Mouse (Mus musculus) midbrain, embryonic 13.5 days (tissue): ENCODE results near the gene Shq1. TPM values are rescaled to one million over a fixed set of nuclear protein-coding genes. Genes with fewer than 3 reads are reported as not detected.

Experiments used
- ATAC-seq: fragments of 200-750 bp; cut with Nextera tagmentation; 2 replicates; pipeline ENCODE4 v1.8.0; 2017; ENCODE audit warnings: mild to moderate bottlenecking, moderate TSS enrichment, moderate library complexity
- H3K27ac ChIP-seq: fragments of 300-500 bp; sonication (generic); 2 replicates; pipeline ENCODE4 v1.5.1; 2015; ENCODE audit warnings: inconsistent platforms, mild to moderate bottlenecking, moderate library complexity
- H3K27me3 ChIP-seq: fragments of 300-500 bp; sonication (generic); 2 replicates; pipeline ENCODE4 v1.6.1; 2015; ENCODE audit warnings: mild to moderate bottlenecking, inconsistent platforms
- H3K36me3 ChIP-seq: fragments of 300-500 bp; sonication (generic); 2 replicates; pipeline ENCODE4 v1.6.1; 2015; ENCODE audit warnings: mild to moderate bottlenecking, inconsistent platforms
- H3K4me1 ChIP-seq: fragments of 300-500 bp; sonication (generic); replicated peaks from 2 replicates; pipeline ENCODE4 v1.6.1; 2015; ENCODE audit warnings: inconsistent platforms
- H3K4me2 ChIP-seq: fragments of 300-500 bp; sonication (generic); replicated peaks from 2 replicates; pipeline ENCODE4 v1.6.1; 2015; ENCODE audit warnings: moderate library complexity, mild to moderate bottlenecking, inconsistent platforms
- H3K4me3 ChIP-seq: fragments of 300-500 bp; sonication (generic); replicated peaks from 2 replicates; pipeline ENCODE4 v1.5.1; 2015; ENCODE audit warnings: mild to moderate bottlenecking, inconsistent platforms
- H3K9ac ChIP-seq: fragments of 300-500 bp; sonication (generic); replicated peaks from 2 replicates; pipeline ENCODE4 v1.6.1; 2015; ENCODE audit warnings: mild to moderate bottlenecking, inconsistent platforms
- H3K9me3 ChIP-seq: fragments of 300-500 bp; sonication (generic); 2 replicates; pipeline ENCODE4 v1.6.1; 2016; ENCODE audit warnings: mild to moderate bottlenecking, inconsistent platforms
- WGBS: fragments of 180-500 bp; shearing (Covaris S2); methylation state at CpG from one replicate; pipeline ENCODE4 v1.1.7; 2015; 5-methylcytosine and 5-hydroxymethylcytosine counted together
- polyA plus RNA-seq: library from polyadenylated mRNA; unstranded; fragments of >200 nt; fragmentation: Nextera tagmentation; extraction: Ambion mirVana; gene quantifications from 2 replicates; pipeline ENCODE4 v1.2.1, GENCODE M21; 2015

Shq1 gene
- polyA plus RNA-seq, result 11.9 and 12.7 TPM in 2 replicates

DNA sequence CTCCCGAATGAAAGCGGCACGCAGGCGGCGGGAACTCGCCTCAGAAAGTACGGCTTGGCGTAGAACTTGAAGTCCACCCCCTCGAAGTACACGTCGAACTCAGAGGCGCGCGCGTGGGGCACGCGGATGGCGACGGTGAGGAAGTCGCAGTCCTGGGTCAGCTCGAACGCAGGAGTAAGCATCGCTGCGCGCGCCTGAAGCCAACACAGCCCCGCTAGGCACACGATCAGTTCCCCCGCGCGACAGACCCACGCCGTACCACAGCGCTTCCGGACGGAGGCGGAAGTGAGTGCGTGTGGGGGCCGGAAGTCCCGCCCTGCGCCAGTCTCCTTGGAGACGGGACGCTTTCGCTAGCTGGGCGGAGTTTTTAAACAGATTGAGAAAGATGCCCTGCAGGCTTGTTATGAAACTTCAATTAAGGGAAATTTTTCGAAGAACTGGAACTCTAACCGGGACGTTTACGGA, at the start of gene Shq1:
Shq1 (minus strand) TSS at position 278 of the 465 bp plus-strand sequence.
- ATAC-seq, result peak; percentile 94

DNA sequence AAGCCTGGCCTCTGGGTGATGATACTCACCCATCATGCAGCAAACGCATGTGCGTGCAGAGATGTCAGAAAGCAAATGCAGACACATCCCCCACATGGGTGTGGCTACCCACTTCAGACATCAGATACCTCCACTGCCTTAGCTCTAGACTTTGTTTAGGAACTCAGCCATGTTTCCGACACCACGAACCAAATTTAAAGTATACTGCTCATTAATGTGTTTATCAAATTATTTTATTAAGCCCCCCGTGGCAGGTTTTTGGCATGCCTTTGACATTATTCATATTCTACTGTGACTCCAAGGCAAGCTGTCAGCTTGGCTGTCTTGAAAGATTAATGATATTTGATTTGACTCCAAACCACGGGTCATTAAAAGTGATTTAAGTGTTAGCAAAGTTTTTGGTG, 49.1 kb upstream of the Shq1 start:
- WGBS, result 90% methylated on average over 6 of the region's 6 CpGs
- peaks cover 8% of the 10 kb centered on the region for H3K4me1 ChIP-seq
- no peaks in the 10 kb centered on the region for H3K9me3 ChIP-seq
- H3K36me3 ChIP-seq, result no peaks in the 10 kb centered on the region
- H3K4me2 ChIP-seq, result no peak overlapping the region
- no peak overlapping the region for H3K9ac ChIP-seq
- no peak overlapping the region for H3K4me3 ChIP-seq
- no peak overlapping the region for H3K27ac ChIP-seq
- no peaks in the 10 kb centered on the region for H3K27me3 ChIP-seq
- no peak for ATAC-seq

More for the DNA sequence above, at the start of gene Shq1:
- WGBS, result 0% methylated on average over 49 of the region's 49 CpGs
- Histone ChIP-seq H3K27ac (no peak within 1 kb of the TSS), H3K4me3 (peak within 1 kb of the TSS; percentile 85), H3K27me3 (peaks cover 3% of the 10 kb centered on the region; the same call in 1 of the 2 replicates), H3K4me2 (peak within 1 kb of the TSS; percentile 69), H3K9me3 (no peaks in the 10 kb centered on the region), H3K4me1 (peaks cover 8% of the 10 kb centered on the region), H3K36me3 (no peaks in the 10 kb centered on the region), H3K9ac (peak within 1 kb of the TSS; percentile 72)

DNA sequence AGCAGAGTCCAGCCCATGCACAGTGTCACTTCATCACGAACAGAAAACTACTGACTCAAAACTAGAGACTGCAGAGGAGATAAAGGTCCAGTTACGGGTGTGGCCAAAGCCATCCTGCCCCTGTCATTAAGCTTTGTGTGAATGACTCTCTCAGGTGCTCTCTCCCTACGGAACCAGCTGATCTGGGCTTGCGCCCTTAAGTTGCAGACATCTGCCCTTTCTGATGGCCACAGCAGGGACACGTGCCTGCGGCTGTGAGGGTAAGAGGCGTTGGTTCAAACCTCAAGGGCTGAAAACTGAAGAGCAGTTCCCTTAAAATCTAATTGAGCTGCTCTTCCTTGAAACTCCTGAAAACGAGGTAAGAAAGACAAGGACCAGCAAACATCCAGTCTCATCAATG, 45.9 kb upstream of the Shq1 start:
- Histone ChIP-seq H3K27ac (no peak overlapping the region), H3K4me3 (no peak overlapping the region), H3K4me1 (peaks cover 8% of the 10 kb centered on the region), H3K9ac (no peak overlapping the region), H3K9me3 (no peaks in the 10 kb centered on the region), H3K36me3 (no peaks in the 10 kb centered on the region), H3K4me2 (no peak overlapping the region), H3K27me3 (no peaks in the 10 kb centered on the region)
- ATAC-seq, result no peak
- 83% methylated on average over 8 of the region's 8 CpGs for WGBS

GRCm38 (mm10) chr6:100716152-100716551, 45.2 kb upstream of the Shq1 start:
- no peaks in the 10 kb centered on the region for H3K36me3 ChIP-seq
- no peak overlapping the region for H3K27ac ChIP-seq
- H3K9ac ChIP-seq, result no peak overlapping the region
- no peaks in the 10 kb centered on the region for H3K27me3 ChIP-seq
- no peak for ATAC-seq
- H3K4me2 ChIP-seq, result no peak overlapping the region
- H3K9me3 ChIP-seq, result no peaks in the 10 kb centered on the region
- no peak overlapping the region for H3K4me3 ChIP-seq
- WGBS, result 81% methylated on average over 7 of the region's 7 CpGs
- H3K4me1 ChIP-seq, result peaks cover 3% of the 10 kb centered on the region

- WGBS, result 95% methylated on average over 8 of the region's 8 CpGs
- H3K27ac ChIP-seq, result no peak overlapping the region
- no peaks in the 10 kb centered on the region for H3K36me3 ChIP-seq
- no peaks in the 10 kb centered on the region for H3K9me3 ChIP-seq
- no peaks in the 10 kb centered on the region for H3K4me1 ChIP-seq
- no peaks in the 10 kb centered on the region for H3K27me3 ChIP-seq
- no peak overlapping the region for H3K9ac ChIP-seq
- H3K4me2 ChIP-seq, result no peak overlapping the region
- ATAC-seq, result no peak
- no peak overlapping the region for H3K4me3 ChIP-seq
Measured at GRCm38 (mm10) chr6:100715296-100715828, 44.4 kb upstream of the Shq1 start.

DNA sequence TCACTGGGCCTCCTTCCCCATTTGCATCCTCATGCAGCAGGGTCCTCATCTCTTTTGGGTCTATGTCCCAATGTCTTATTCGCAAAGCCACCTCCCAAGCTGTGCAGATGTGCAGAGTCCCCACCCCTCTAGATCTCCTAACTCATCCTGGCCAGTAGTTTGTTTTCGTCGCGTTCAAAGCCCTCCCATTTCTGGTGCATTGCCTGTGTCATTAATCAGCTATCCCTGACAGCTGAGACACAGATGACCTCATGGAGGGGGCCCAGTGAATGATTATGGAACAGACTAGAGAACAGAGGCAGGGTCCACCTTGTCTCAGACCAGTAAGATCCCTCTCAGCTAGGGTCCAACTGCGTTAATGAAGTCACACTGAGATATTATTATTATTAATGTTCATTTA, 39.9 kb upstream of the Shq1 start:
- H3K4me3 ChIP-seq, result no peak overlapping the region
- 93% methylated on average over 5 of the region's 5 CpGs for WGBS
- no peaks in the 10 kb centered on the region for H3K4me1 ChIP-seq
- no peak overlapping the region for H3K9ac ChIP-seq
- H3K4me2 ChIP-seq, result no peak overlapping the region
- no peaks in the 10 kb centered on the region for H3K9me3 ChIP-seq
- no peak overlapping the region for H3K27ac ChIP-seq
- no peak for ATAC-seq
- peaks cover 18% of the 10 kb centered on the region for H3K27me3 ChIP-seq
- H3K36me3 ChIP-seq, result no peaks in the 10 kb centered on the region

- 39% methylated on average over 4 of the region's 4 CpGs for WGBS
- ATAC-seq, result no peak
Measured at GRCm38 (mm10) chr6:100710170-100710569, 39.2 kb upstream of the Shq1 start.

DNA sequence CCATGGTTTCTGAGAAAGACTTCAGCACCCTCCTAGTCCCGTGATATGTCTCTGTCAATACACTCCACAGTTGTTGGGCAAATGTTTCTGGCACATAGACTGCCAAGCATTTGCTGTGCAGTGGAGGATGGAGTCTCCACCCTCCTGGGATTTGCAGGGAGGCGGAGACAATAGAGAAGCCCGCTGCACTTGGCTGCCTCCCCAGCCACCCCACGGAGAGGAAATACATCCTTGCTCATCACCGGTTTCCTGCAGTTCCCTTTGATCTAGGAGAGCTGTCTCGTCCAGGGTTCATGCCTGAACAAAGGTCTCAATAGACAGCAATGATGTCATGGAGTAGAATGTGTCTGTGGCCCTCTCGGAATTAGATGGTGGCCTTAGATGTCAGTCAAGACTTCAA, 38.5 kb upstream of the Shq1 start:
- H3K4me3 ChIP-seq, result no peak overlapping the region
- peaks cover 10% of the 10 kb centered on the region for H3K4me1 ChIP-seq
- H3K27ac ChIP-seq, result no peak overlapping the region
- ATAC-seq, result peak; percentile 31; the same call in 1 of the 2 replicates
- peaks cover 32% of the 10 kb centered on the region for H3K27me3 ChIP-seq
- H3K9me3 ChIP-seq, result no peaks in the 10 kb centered on the region
- H3K9ac ChIP-seq, result no peak overlapping the region
- WGBS, result 19% methylated on average over 7 of the region's 7 CpGs
- H3K4me2 ChIP-seq, result no peak overlapping the region
- no peaks in the 10 kb centered on the region for H3K36me3 ChIP-seq

More at GRCm38 (mm10) chr6:100710170-100710569, 39.2 kb upstream of the Shq1 start:
- Histone ChIP-seq H3K27me3 (peaks cover 25% of the 10 kb centered on the region), H3K4me2 (no peak overlapping the region), H3K9me3 (no peaks in the 10 kb centered on the region), H3K27ac (no peak overlapping the region), H3K9ac (no peak overlapping the region), H3K4me1 (peaks cover 5% of the 10 kb centered on the region), H3K36me3 (no peaks in the 10 kb centered on the region), H3K4me3 (no peak overlapping the region)

DNA sequence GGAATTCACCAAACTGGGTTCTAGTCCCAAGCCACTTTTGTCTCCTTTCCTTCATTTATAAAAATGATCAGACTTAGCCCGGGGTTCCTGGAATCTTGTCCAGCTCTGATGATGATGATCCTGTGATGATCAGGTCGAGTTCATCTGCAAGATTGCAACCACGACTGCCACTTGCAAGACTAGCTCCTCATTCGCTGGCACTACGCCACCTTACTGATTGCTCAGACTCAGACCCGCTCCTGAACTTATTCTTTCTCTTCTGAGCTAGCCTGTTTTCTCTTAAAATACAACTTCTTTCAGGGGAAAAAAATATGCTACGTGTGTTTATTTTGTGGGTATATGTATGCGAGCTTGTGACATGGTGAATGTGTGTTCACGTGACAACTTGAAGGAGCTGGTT, 38.0 kb upstream of the Shq1 start:
- Histone ChIP-seq H3K27ac (no peak overlapping the region), H3K4me2 (no peak overlapping the region), H3K4me1 (peaks cover 14% of the 10 kb centered on the region), H3K9me3 (no peaks in the 10 kb centered on the region), H3K4me3 (no peak overlapping the region), H3K9ac (no peak overlapping the region), H3K36me3 (no peaks in the 10 kb centered on the region), H3K27me3 (peaks cover 36% of the 10 kb centered on the region)
- ATAC-seq, result no peak
- WGBS, result 73% methylated on average over 9 of the region's 9 CpGs

- 80% methylated on average over 1 of the region's 1 CpGs for WGBS
- no peak overlapping the region for H3K4me3 ChIP-seq
- peaks cover 14% of the 10 kb centered on the region for H3K4me1 ChIP-seq
- H3K27ac ChIP-seq, result no peak overlapping the region
- H3K36me3 ChIP-seq, result no peaks in the 10 kb centered on the region
- H3K4me2 ChIP-seq, result no peak overlapping the region
- no peak overlapping the region for H3K9ac ChIP-seq
- peaks cover 42% of the 10 kb centered on the region for H3K27me3 ChIP-seq
- no peak for ATAC-seq
- no peaks in the 10 kb centered on the region for H3K9me3 ChIP-seq
Measured at GRCm38 (mm10) chr6:100708248-100708647, 37.3 kb upstream of the Shq1 start.

DNA sequence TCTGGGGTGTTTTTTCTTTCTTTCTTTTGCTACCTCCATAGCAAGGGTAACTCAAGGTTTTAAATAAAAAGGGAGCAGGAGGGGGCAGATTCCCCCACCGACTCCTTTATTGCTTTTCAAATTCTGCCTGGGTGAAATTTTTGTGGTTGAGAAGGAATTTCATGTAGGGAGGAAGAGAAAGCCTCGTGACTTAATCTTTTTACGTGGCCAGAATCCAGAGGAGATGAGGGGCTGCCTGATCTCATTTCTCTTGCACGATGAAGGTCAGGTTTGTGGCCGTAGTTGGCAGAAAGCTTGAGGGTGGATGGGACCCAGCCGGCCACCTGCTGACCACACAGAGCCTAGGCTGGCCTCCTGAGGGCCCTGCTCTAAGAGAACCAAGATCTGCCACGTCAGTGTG, 36.6 kb upstream of the Shq1 start:
- H3K27ac ChIP-seq, result no peak overlapping the region
- H3K4me1 ChIP-seq, result peaks cover 14% of the 10 kb centered on the region
- peaks cover 48% of the 10 kb centered on the region for H3K27me3 ChIP-seq
- H3K4me3 ChIP-seq, result no peak overlapping the region
- H3K36me3 ChIP-seq, result no peaks in the 10 kb centered on the region
- ATAC-seq, result no peak
- 49% methylated on average over 7 of the region's 7 CpGs for WGBS
- no peak overlapping the region for H3K9ac ChIP-seq
- no peaks in the 10 kb centered on the region for H3K9me3 ChIP-seq
- no peak overlapping the region for H3K4me2 ChIP-seq

DNA sequence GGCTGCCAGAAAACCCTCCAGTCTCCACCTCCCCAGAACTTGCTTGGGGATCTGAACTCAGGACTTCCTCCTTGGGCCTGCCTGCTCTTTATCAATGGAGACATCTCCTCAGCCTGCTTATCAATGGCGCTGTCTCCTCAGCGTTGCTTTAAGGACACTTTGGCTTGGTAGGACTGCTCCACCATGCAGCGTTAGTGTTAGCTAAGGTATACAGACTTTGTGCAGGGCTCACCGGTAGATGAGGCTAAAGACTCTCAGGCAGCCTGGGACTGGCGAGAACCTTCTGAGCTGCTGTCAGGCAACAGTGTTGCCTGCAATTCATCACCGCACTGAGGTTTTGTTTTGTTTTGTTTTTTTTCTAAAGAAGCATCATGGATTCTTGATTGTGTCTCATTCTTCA, 35.9 kb upstream of the Shq1 start:
- Histone ChIP-seq H3K4me2 (no peak overlapping the region), H3K9ac (no peak overlapping the region), H3K4me1 (peaks cover 14% of the 10 kb centered on the region), H3K4me3 (no peak overlapping the region), H3K36me3 (no peaks in the 10 kb centered on the region), H3K27me3 (peaks cover 48% of the 10 kb centered on the region), H3K27ac (no peak overlapping the region), H3K9me3 (no peaks in the 10 kb centered on the region)
- WGBS, result 83% methylated on average over 6 of the region's 6 CpGs
- ATAC-seq, result no peak

DNA sequence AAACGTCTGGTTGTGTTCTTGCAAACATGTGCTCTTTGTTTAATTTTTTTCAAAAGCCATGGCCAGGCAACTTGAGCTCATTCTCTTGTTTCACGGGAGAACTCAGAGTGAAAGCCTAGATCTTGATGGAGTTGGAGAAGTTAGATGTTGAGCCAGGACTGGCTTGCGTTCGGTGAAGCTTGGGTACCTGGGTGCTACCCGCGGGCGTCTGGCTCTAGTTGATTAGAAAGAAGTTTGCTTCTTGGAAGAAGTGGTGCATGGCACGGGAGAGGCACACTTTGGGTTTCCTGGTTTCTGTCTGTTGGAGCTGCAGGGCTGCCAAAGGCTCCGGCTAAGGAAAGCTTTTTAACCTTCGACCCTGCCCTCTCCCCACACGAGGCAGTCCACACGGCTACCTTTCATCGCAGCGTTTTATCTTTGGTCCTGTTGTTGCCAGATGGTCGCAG, 34.4 kb upstream of the Shq1 start:
- H3K4me2 ChIP-seq, result peak overlapping the region; percentile 95
- no peak for ATAC-seq
- 2% methylated on average over 15 of the region's 15 CpGs for WGBS
- no peaks in the 10 kb centered on the region for H3K9me3 ChIP-seq
- no peak overlapping the region for H3K27ac ChIP-seq
- H3K4me3 ChIP-seq, result peak overlapping the region; percentile 67
- H3K9ac ChIP-seq, result peak overlapping the region; percentile 76; the same call in 1 of the 2 replicates
- no peaks in the 10 kb centered on the region for H3K36me3 ChIP-seq
- peaks cover 14% of the 10 kb centered on the region for H3K4me1 ChIP-seq
- H3K27me3 ChIP-seq, result peaks cover 48% of the 10 kb centered on the region
